Mouse (Mus musculus) thymus, adult 2 months (tissue): ENCODE data around the gene Cfap45.

ENCODE experiments used
- CTCF ChIP-seq: fragments of 200-500 bp; IDR thresholded peaks from 2 replicates; pipeline ENCODE4 v1.5.1; 2012; ENCODE audit warnings: mild to moderate bottlenecking, control low read depth, low read length, moderate library complexity, borderline replicate concordance; ENCODE audit not compliant: control insufficient read depth, poor library complexity, insufficient read depth; ENCODE audit errors: extremely low read depth
- POLR2A ChIP-seq: fragments of 200-500 bp; IDR thresholded peaks from 2 replicates; pipeline ENCODE4 v1.6.1; 2012; ENCODE audit warnings: mild to moderate bottlenecking, low read length, control low read depth, moderate library complexity; ENCODE audit not compliant: control insufficient read depth, poor library complexity, insufficient read depth; ENCODE audit errors: extremely low read depth

GRCm38 (mm10) chr1:172492047-172492446 is 28.6 kb upstream of the Cfap45 start:
- no peak for TF ChIP-seq CTCF
- TF ChIP-seq POLR2A, result no peak
